Mouse (Mus musculus): ENCODE data around the gene Tanc1. TPM values are rescaled to one million over a fixed set of nuclear protein-coding genes. Genes with fewer than 3 reads are reported as not detected.

The Tanc1 gene
- polyA plus RNA-seq, 1 experiment from 2014 or later, result 2.4 TPM

DNA sequence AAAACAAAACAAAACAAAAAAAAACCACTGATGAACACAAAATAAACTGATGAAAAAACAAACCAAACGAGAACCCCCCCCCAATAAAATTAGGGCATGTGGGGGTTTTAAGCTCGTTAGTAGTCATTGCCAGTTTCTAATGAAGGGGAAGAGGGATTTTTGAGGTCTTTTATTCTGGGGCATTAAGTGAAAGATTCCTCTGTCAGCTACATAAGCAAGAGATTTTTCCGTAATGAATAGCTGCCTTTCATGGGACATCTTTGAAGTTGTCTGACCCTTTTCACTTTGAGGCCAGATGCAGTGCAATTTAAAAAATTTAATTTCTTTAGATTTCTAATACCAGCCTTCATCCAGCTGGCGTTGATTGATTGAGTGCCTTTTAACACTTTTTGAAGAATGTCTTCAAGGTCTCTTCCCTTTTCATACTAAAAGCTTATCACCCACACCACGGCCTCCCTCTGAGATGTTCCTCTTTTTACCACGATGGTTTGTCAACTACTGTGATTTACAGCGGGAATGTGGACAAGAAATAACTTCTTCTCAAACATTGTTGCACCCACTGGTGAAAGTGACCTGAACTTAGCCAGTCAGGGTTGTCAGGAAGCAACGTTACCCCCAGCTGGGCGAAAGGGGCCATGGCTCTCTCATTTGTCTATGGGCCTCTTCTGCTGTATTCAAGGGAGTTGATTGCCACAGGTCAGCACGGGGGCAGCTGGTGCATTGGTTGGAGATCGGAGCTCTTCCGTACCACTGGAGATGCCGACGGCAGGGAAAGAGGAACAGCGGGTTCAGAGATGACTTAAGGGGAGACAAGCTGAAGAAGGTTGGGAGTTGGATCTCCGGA, 76.6 kb downstream of the Tanc1 start:
- Histone ChIP-seq H3K27ac (replicated peaks) (no peak overlapping the region), H3K4me2 (no peak overlapping the region), H3K4me3 (replicated peaks) (no peak overlapping the region), H3K36me3 (replicated peaks) (no peaks in the 10 kb centered on the region), H3K4me1 (replicated peaks) (no peaks in the 10 kb centered on the region), H3K9me3 (replicated peaks) (no peaks in the 10 kb centered on the region), H3K27me3 (no peaks in the 10 kb centered on the region), H3K9ac (no peak overlapping the region)
- 44% methylated on average over 16 of the region's 16 CpGs for WGBS (ENCODE audit: insufficient replicate concordance)
- no peak for ATAC-seq (ENCODE audit: insufficient read depth)

DNA sequence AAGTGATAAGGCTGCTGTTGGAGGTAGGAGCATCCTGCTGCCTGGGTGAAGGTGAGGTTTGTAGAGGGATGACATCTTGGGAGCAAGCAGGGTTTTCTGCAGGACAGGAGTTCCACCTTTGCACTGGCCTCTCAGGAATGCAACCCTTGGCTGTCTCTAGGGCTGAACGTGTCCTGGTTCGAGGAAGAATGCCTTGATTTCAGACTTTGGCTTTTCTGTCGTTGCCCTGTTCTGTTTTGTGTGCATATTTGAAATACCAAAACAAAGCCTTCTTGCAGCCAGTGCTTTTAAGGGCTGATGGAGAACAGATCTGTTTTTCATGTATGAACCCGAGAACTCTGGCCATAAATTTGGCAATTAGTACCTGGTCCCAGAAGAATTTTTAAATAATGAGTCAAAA, 79.3 kb downstream of the Tanc1 start:
- ATAC-seq (ENCODE audit: insufficient read depth), result no peak
- Histone ChIP-seq H3K27me3 (no peaks in the 10 kb centered on the region), H3K9ac (no peak overlapping the region), H3K36me3 (replicated peaks) (no peaks in the 10 kb centered on the region), H3K27ac (replicated peaks) (no peak overlapping the region), H3K9me3 (replicated peaks) (no peaks in the 10 kb centered on the region), H3K4me2 (no peak overlapping the region), H3K4me1 (replicated peaks) (no peaks in the 10 kb centered on the region), H3K4me3 (replicated peaks) (no peak overlapping the region)
- WGBS (ENCODE audit: insufficient replicate concordance), result 35% methylated on average over 4 of the region's 4 CpGs

DNA sequence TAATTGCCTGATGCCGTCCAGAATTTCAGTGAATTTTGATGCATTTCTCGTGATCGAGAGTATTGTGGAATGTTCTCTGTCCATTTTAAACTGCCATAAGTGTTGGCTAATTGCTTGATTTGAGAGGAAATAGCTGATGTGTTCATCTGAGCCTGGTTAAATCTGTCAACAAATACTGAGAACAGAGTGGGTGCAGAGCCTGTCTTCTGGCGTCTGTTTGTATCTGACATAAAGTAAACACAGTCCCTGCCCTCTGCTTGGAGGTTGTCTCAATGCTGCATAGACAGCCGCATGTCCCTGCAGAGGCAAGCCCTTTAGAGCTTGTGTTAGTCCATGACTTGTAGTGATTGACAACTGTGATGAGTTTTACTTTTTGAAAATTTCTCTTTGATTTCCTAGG, 81.6 kb downstream of the Tanc1 start:
- H3K4me3 ChIP-seq (replicated peaks), result no peak overlapping the region
- no peak overlapping the region for H3K9ac ChIP-seq
- H3K9me3 ChIP-seq (replicated peaks), result no peaks in the 10 kb centered on the region
- 0 out of 2 replicates have a peak, but pooled peaks cover 13% of the 10 kb centered on the region for H3K4me1 ChIP-seq (replicated peaks)
- no peaks in the 10 kb centered on the region for H3K36me3 ChIP-seq (replicated peaks)
- no peak for ATAC-seq (ENCODE audit: insufficient read depth)
- H3K27me3 ChIP-seq, result no peaks in the 10 kb centered on the region
- WGBS (ENCODE audit: insufficient replicate concordance), result 60% methylated on average over 5 of the region's 5 CpGs
- no peak overlapping the region for H3K4me2 ChIP-seq
- no peak overlapping the region for H3K27ac ChIP-seq (replicated peaks)

DNA sequence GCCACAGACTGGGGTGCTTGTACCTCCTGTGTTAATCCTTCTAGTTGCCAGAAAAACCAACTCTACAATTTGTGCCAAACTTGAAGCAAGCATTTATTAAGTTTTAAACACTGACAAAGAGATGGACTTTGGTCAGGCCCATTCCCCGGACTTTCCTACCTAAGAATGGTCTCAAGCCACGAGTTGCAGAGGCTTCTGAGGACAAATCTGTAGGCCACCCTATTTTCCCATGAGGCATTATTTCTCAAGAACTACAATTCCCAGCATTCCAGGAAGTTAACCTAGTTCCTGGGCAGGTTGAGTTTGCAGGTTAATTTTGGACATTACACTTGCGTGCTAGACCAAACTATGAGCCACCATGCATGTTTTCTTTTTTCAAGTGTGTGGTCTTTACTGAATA, 85.3 kb downstream of the Tanc1 start:
- H3K27ac ChIP-seq (replicated peaks), result no peak overlapping the region
- 52% methylated on average over 3 of the region's 3 CpGs for WGBS (ENCODE audit: insufficient replicate concordance)
- H3K27me3 ChIP-seq, result no peaks in the 10 kb centered on the region
- no peaks in the 10 kb centered on the region for H3K36me3 ChIP-seq (replicated peaks)
- no peak overlapping the region for H3K9ac ChIP-seq
- no peak for ATAC-seq (ENCODE audit: insufficient read depth)
- H3K4me3 ChIP-seq (replicated peaks), result no peak overlapping the region
- no peak overlapping the region for H3K4me2 ChIP-seq
- H3K9me3 ChIP-seq (replicated peaks), result no peaks in the 10 kb centered on the region
- H3K4me1 ChIP-seq (replicated peaks), result 0 out of 2 replicates have a peak, but pooled peaks cover 15% of the 10 kb centered on the region

DNA sequence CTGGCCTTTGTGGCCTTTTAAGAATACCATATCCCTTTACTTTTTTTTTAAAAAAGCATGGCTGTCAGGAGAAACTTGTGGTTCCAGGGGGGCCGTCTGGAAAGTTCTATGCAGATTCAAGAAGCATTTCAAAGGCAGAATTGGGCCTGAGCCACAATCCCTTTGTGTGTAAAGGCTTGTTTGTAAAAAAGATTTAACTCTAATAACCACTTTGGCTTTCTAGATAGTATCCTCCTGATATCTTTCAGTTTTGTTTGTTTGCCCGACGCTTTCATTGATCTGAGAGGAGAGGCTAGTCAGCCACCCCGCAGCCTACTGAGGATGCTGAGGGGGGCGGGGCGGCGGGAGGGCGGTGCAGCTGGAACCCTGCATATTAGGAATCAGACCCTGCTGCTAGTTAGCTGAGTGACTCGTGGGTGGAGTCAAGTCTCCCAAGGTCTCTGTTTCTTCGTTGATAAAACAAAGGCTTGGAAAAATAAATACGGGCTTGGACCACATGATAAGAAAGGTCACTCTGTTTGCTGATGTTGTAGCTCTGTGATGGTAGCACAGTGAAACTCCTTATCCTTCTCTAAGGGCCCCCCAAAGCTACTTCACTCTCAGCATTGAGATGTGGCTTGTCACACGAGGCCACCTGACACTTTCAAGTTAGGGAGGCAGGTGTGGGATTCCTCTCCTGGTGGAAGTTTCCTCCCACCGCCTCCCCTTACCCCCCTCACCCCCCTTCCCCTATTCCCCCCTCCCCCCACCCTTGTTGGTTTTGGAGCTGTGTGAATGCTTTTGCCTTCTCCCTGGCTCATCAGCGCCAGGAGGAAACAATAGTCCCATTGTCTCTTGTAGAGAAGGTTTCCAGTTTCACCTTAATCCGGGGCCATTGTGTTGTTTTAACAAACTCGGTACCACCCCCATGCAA, 86.1 kb downstream of the Tanc1 start:
- Histone ChIP-seq H3K9ac (no peak overlapping the region), H3K36me3 (replicated peaks) (no peaks in the 10 kb centered on the region), H3K4me1 (replicated peaks) (0 out of 2 replicates have a peak, but pooled peaks cover 15% of the 10 kb centered on the region), H3K4me2 (peak overlapping the region; percentile 4), H3K27ac (replicated peaks) (peak overlapping the region; percentile 51), H3K9me3 (replicated peaks) (no peaks in the 10 kb centered on the region), H3K4me3 (replicated peaks) (no peak overlapping the region), H3K27me3 (no peaks in the 10 kb centered on the region)
- WGBS (ENCODE audit: insufficient replicate concordance), result 6% methylated on average over 16 of the region's 16 CpGs
- ATAC-seq (ENCODE audit: insufficient read depth), result peak; percentile 60

DNA sequence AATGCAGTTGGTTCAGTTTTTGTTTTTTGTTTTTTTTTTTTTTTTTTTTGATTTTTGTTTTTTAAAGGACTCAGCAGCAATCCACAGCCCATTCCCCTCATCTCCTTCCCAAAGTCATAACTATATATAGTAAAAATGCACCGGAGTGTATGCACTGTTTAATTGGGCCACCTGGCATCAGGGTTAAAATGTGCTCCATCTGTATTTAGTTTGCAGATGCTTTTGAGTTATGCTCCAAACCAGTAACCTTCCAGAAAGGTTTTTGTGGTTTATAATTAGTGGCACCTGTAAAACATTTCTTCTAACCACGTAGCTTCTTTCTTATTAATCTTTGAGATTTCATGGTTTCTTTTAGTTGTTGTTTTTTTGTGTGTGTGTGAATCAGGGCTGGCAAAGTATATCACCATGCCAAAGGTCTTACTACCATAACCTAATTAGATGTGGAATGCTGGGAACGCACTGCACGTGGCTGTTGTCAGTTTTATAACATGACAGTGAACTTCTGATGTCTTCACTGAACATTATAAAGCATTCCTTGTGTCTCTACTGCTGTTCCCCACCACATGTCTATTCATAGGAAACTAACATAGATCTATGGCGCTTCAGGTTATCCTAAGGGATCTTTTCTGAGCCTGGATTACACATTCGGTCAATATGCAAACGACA, 86.9 kb downstream of the Tanc1 start:
- Histone ChIP-seq H3K4me3 (replicated peaks) (no peak overlapping the region), H3K9me3 (replicated peaks) (no peaks in the 10 kb centered on the region), H3K27ac (replicated peaks) (no peak overlapping the region), H3K4me1 (replicated peaks) (0 out of 2 replicates have a peak, but pooled peaks cover 15% of the 10 kb centered on the region), H3K36me3 (replicated peaks) (no peaks in the 10 kb centered on the region), H3K9ac (no peak overlapping the region), H3K27me3 (no peaks in the 10 kb centered on the region), H3K4me2 (no peak overlapping the region)
- no peak for ATAC-seq (ENCODE audit: insufficient read depth)
- 48% methylated on average over 7 of the region's 7 CpGs for WGBS (ENCODE audit: insufficient replicate concordance)

DNA sequence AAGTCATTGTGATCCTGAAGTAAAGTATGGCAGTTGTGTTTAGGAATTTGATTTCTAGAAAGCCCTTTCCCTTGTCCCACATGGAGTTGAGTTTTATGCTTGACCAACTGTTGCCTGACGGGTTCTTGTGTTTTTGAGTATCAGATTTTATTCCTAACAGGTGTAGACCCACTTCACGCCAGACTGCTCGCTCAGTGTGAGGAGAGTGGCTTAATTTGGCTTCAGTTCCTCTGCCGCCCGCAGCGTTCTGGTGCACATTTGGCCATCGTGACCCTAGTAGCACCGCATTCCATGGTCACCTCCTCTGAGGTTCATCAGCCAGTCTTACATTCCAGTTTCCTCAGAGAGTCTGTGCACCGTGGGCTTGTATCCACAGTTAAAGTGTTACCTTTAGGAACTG, 88.1 kb downstream of the Tanc1 start:
- 79% methylated on average over 9 of the region's 9 CpGs for WGBS (ENCODE audit: insufficient replicate concordance)
- H3K27ac ChIP-seq (replicated peaks), result no peak overlapping the region
- ATAC-seq (ENCODE audit: insufficient read depth), result no peak

DNA sequence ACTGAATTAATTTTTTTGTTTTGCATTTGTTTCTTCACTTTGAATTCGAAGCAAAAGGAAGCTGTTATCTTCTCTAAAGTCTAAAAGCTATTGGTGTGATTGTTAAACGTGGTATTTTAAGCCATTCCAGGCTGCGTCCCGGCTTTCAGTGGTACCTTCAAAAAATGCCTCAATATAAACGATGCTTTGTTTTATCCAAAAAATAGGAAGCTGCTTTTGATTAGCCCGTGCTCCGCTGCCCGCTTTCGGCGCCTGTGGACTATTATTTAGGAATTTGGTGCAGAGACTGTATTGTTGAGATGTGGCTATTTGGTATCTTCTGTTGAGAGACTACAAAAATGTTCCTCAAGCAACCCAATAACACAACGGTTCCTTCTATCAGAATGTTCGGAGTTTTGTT, 93.4 kb downstream of the Tanc1 start:
- Histone ChIP-seq H3K4me3 (replicated peaks) (no peak overlapping the region), H3K4me1 (replicated peaks) (no peaks in the 10 kb centered on the region), H3K9me3 (replicated peaks) (no peaks in the 10 kb centered on the region), H3K4me2 (no peak overlapping the region), H3K9ac (no peak overlapping the region), H3K27ac (replicated peaks) (no peak overlapping the region), H3K27me3 (no peaks in the 10 kb centered on the region), H3K36me3 (replicated peaks) (no peaks in the 10 kb centered on the region)
- 74% methylated on average over 12 of the region's 12 CpGs for WGBS (ENCODE audit: insufficient replicate concordance)
- no peak for ATAC-seq (ENCODE audit: insufficient read depth)

More for the DNA sequence above, 88.1 kb downstream of the Tanc1 start:
- no peak overlapping the region for H3K4me3 ChIP-seq (replicated peaks)
- H3K9ac ChIP-seq, result no peak overlapping the region
- H3K36me3 ChIP-seq (replicated peaks), result no peaks in the 10 kb centered on the region
- 0 out of 2 replicates have a peak, but pooled peaks cover 15% of the 10 kb centered on the region for H3K4me1 ChIP-seq (replicated peaks)
- H3K9me3 ChIP-seq (replicated peaks), result no peaks in the 10 kb centered on the region
- H3K4me2 ChIP-seq, result no peak overlapping the region
- H3K27me3 ChIP-seq, result no peaks in the 10 kb centered on the region

DNA sequence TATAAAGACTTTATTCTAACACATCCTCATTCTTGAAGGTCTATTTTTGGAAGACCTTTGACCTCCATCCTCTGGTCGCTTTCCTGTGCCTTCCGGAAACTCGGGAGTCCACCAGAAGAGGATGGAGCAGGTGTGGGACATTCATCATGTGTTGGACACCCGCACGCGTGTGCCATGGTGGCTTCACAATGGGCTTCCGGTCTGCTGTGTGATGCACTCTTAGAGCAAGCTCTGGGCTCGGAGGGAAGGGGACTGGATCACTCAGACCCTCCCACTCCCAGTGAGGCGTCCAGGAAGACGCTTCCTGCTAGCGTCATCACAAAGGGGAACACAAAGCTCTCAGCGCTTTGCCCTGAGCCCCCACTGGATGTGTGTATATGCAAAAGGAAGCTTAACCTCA, 95.0 kb downstream of the Tanc1 start:
- H3K4me2 ChIP-seq, result no peak overlapping the region
- no peak overlapping the region for H3K9ac ChIP-seq
- H3K36me3 ChIP-seq (replicated peaks), result no peaks in the 10 kb centered on the region
- no peak for ATAC-seq (ENCODE audit: insufficient read depth)
- no peaks in the 10 kb centered on the region for H3K4me1 ChIP-seq (replicated peaks)
- no peaks in the 10 kb centered on the region for H3K9me3 ChIP-seq (replicated peaks)
- H3K4me3 ChIP-seq (replicated peaks), result no peak overlapping the region
- H3K27me3 ChIP-seq, result no peaks in the 10 kb centered on the region
- 43% methylated on average over 12 of the region's 12 CpGs for WGBS (ENCODE audit: insufficient replicate concordance)
- H3K27ac ChIP-seq (replicated peaks), result no peak overlapping the region

DNA sequence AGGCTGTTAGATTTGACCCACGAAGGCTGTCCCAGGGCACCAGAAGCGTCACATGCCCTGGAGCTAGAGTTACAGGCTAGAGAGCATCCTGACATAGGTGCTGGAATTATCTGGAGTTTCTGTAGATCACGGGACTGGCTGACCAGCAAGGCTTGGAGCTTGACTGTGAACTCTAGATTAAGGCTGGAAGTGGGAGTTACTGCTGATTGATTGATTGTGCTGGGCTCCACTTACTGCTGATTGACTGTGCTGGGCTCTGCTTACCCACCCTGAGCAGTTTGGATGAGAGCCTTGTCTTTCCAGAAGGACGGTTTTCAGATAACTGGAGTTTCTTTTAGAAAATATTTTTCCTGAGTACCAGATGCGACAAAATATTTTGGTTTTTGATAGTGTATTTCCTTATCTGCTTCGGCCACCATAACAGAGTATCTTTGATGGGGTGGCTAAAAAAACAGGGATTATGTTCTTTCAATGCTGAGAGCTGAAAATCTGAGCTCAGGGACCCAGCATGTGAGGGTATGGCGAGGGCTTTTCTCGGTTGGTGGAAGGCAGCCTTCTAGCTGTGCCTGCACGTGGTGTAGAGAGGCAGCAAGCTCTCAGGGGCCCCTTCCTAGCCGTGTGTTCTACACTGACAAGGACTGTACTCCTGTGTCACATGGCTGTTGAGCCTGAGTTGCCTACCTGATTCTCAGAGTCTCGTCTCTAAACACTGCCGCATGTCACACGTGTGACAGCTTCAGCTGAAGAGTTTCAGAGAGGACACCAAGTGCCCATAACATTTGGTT, 96.3 kb downstream of the Tanc1 start:
- WGBS (ENCODE audit: insufficient replicate concordance), result 52% methylated on average over 13 of the region's 13 CpGs
- H3K4me3 ChIP-seq (replicated peaks), result no peak overlapping the region
- no peak overlapping the region for H3K9ac ChIP-seq
- H3K27ac ChIP-seq (replicated peaks), result no peak overlapping the region
- H3K4me2 ChIP-seq, result no peak overlapping the region
- no peaks in the 10 kb centered on the region for H3K36me3 ChIP-seq (replicated peaks)
- H3K9me3 ChIP-seq (replicated peaks), result no peaks in the 10 kb centered on the region
- H3K27me3 ChIP-seq, result no peaks in the 10 kb centered on the region
- H3K4me1 ChIP-seq (replicated peaks), result no peaks in the 10 kb centered on the region
- no peak for ATAC-seq (ENCODE audit: insufficient read depth)
